Mouse (Mus musculus) embryonic fibroblast, embryonic 13.5 days (primary cell): ENCODE results near the gene Gan.

ENCODE experiments used
- CTCF ChIP-seq: IDR thresholded peaks from 2 replicates; pipeline ENCODE4 v1.5.1; 2011; ENCODE audit warnings: mild to moderate bottlenecking, control low read depth, low read length, moderate library complexity, borderline replicate concordance; ENCODE audit not compliant: insufficient read depth
- POLR2A ChIP-seq: IDR thresholded peaks from 2 replicates; pipeline ENCODE4 v1.6.1; 2011; ENCODE audit warnings: low read depth, mild to moderate bottlenecking, control low read depth, low read length, moderate library complexity

GRCm38 (mm10) chr8:117200346-117200745, 42.4 kb downstream of the Gan start:
- TF ChIP-seq CTCF (no peak), POLR2A (no peak)
